Mouse (Mus musculus) c-Kit-positive CD71-negative TER-119-negative erythroid progenitor cells, embryonic 14.5 days (primary cell): ENCODE measurements around the gene Ciapin1.
A peak's percentile ranks its signal among the peaks of the same experiment; 100 is the strongest.

ENCODE experiments used
- DNase-seq: peaks from one replicate; pipeline ENCODE4 v3.0.0-alpha.2; 2013; ENCODE audit warnings: low read depth

Gene Ciapin1

DNA sequence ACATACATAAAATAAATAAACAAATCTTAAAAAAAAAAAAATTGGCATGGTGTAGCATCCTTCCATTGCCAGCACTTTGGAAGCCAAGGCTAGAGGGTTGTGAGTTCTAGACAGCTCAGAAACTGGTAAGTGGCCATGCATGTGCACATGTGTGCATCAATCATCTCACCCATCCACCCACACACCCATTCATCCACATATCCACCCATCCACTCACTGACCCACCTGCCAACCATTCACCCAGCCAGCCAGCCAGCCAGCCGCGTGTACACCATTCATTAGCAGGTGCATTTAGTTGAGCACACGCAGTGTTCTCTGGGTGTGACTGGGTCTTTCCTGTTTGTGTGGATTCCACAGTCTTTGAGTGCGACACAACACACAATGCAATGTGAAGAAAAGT is 32.3 kb downstream of the Ciapin1 start:
- DNase-seq, result no peak

DNA sequence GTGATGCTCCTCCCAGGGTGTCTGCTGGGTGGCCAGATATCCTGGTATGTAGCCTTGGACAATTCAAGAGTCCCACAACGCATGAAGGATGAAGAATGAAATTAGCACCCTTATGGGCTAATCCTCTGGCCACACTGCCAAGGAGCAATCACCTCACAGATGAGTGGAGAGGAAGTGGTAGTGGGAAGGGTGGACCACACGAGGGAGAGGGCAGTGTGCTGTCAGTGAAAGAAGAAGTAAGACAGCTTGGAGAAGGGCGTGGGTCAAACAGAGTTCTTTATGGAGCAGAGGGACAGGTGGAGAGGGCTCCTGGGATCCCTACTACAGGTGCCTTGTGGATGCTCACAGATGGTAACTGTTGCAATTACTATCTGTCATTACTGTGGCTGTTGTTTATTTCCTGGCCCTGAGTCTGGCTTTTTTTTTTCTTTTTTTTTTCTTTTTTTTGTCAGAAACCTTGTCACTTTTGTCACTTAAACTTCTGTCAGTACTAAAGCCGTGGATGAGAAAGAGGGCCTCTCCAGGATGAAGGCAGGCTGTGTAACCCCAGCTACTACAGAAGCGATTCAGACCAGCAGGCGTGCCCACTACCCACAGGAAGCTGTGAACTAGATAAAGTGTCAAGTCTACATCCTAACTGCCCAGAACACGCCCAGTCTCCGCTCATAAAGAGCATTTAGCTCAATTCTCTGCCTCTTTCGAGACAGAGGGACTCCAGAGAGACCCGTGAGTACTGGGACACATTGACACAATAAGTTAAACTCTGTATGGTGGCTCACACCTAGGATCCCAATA is 33.4 kb downstream of the Ciapin1 start:
- DNase-seq, result no peak

DNA sequence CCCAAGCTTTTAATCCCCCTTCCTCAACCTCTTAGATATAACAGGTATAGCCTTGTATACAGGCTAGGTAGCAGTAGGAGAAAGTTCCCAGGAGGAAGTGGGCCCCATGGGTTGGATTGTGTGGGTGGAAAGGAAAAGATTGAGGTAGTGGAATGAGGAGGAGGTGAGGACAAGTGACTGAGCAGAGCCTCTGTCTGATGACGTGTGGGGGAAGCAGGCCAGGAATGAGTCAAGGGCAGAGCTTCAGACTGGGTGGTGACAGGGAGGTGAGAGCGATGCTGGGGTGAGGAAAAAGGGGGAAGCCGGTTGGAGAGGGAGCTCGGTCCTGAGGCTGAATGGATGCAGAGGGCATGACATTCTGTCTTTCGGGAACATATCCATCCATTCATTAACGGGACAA is 34.6 kb downstream of the Ciapin1 start:
- DNase-seq, result no peak

DNA sequence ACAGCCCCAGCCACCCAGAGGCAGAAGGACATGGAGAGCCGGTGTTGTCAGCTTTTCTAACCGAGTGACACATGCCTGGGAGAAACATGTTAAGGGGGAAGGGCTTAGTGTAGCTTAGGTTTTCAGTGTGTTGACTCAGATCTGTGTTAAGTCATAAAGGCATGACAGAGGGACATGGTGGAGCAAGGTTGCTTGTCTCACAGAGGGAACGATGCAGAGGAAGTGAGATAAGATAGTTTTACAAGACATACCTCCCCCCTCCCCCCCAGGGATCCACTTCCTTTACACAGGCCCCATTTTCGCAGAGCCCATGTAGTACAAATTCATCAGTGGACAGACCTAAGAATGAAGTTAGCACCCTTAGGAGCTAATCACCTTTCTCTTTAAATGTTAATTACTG is 35.8 kb downstream of the Ciapin1 start:
- DNase-seq, result no peak

DNA sequence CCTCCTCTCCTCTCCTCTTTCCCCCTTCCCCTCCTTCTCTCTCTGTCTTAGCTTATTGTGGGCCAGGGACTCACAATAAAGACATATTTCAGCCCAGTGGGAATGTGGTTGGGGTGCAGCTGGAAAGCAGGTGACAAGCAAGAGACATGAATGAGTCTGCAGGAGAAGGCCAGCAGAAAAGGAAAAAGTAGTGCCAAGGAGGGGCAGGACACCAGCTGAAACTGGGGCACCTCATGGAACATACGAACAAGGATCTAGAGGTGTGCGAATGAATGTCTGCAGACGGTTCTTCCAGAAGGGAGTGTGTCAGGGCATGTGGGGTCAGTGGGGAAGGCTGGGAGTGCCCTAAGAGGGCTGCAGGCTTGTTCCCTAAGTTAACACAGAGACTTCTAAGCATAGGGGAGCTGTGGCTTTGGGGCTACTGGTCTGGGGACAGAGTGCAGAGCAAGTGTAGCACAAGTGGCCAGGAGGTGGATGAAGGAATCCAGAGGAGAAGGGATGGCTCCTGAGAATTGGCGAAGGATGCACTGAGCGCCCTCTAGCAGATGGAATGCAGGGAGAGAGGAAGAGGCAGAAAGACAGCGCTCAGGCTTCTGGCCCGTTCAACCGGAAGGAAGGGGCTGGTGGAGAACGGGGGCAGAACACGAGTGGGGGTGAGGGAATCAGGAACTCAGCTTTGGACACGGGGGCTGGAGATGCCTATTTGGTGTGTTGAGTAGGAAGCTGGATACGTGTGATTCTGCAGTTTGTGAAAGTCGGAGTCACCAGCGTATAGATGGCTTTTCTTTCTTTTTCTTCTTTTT is 36.7 kb downstream of the Ciapin1 start:
- no peak for DNase-seq

DNA sequence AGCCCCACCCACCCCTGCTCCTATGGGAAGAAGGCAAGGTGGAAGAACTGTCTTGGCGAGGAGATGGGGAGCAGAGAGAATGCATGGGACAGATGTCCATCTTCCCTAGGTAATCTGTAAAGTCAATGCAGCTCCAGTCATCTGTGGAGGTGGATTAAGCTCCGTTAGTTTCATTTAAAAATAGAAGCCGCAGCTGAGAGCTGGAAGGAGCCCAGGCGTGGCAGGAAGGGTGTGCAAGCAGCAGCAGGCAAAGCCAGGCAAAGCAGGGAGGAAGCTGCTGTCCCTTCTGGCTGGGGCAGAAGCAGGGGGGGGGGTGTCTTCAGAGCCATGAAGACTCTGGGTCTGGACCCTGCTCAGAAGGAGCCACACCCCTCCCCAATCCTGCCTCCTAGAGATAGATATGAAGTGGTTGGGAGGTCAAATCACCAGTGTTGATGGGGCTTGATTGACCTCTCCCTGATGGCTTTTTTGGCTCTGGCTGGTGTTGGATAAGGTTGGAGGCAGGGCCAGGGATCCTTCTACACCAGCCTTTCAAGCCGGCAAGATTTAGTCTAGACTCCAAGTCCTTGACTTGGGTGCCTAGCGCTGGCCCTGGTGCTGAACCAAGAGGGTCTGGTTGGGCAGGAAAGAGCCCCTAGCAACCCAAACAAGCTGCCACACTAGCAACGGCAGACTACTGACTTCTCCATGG is 37.7 kb downstream of the Ciapin1 start:
- DNase-seq, result peak; percentile 78

DNA sequence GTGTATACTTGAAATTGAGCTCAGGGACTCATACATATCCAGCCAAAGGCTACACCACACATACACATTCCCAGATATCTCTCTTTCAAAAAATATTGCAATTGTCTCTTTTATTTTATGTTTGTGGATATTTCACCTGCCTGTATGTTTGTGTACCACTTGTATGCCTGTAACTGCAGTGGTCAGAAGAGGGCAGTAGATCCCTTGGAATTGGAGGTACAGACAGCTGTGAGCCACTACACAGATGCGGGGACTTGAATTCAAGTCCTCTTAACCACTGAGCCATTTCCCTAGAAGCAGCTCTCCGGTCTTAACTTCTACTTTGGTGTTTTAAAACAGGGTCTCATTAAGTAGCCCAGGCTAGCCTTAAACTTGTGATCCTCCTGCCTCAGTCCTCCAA is 43.4 kb downstream of the Ciapin1 start:
- DNase-seq, result no peak

DNA sequence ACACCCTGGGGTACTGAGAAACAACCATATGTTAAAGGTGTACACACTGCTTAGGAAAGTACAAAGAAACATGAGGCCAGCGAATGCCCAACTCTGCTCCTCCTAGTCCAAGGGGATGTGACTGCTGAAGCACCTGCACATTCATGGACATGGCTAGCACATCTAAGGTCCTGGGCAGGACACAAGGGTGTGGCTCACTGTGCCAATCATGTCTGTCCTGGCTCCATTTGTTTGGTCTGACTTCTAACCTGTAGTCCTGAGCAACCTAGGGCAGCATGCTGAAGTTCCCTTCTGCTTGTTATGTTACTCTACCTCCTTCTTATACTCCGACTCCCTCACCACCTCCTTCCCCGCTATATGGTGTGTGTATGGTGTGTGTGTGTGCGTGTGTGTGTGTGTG is 43.8 kb downstream of the Ciapin1 start:
- DNase-seq, result no peak

DNA sequence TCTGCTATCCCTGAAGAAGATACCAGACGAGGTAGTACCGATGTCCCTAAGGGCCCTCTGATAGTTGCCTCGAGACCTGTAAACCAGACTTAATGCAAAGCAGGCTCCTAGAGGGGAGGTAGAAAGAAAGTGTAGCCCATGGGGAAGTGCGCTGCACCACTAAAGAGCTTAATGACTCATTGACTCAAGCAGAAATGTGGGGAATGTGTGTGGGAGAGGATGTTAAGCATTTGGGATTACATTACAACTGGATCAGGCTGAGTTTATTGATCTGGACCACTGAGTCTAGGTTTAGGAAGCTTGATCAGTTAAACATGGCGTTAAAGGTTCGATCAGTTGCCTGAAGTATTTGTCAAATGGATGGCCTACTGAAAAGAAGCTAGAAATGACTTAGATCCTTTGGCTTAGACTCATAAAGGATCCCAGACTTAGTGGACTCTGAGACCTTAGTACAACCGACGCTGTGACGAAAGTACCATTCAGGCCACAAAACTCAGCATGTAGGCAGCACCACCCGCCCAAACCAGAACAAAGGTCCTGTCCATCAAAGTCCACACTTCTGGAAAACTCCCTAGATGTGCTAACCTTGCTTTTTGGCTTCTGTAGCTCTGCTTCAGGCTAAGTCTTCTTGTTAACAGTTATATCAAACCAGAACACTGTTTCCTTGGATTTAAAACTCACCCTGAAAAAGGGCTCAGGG is 48.8 kb downstream of the Ciapin1 start:
- DNase-seq, result no peak

DNA sequence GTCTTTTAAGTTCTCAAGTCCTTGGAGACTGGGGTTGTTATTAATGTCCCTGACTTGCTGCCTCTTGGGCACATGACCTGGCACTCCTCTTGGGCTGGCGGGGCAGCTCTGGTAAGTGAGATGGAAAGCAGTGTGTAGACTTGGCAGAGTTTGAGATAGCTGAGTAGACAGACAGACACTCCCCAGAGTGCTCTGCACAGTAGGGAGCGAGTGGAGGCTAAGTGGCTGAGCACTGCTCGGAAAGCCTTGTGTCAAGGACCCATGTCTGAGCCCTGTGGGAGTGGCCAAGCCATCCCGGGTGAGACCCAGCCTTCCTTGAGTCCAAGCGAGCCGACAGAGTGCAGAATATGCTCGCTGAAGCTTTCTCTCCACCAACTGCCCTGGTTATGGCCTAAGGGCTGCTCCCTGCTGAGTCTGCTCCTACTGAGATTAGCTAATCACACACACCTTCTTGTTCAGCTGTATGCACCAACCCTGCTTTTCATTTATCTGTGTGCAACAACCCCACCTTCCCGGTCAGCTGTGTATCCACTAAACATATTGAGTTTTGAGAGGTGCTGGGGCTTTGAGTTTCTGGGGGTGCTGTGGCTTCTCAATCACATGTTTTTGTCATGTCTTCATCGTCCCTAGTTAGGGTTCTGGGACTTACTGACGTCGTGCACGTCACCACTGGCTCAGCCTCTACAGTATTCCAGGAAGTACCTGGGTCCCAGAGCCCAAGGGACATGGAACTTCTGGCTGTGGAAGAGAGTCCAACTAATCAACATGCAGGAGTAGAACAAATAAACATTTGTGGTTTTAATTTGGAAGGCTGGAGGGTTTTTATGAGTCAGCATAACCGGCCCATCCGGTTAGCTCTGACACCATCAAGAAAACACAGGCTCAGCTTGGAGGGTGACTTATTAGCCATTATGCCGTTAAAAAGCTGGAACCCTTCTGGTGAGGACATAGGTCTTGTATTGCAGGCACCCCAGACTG is 50.3 kb downstream of the Ciapin1 start:
- DNase-seq, result no peak

DNA sequence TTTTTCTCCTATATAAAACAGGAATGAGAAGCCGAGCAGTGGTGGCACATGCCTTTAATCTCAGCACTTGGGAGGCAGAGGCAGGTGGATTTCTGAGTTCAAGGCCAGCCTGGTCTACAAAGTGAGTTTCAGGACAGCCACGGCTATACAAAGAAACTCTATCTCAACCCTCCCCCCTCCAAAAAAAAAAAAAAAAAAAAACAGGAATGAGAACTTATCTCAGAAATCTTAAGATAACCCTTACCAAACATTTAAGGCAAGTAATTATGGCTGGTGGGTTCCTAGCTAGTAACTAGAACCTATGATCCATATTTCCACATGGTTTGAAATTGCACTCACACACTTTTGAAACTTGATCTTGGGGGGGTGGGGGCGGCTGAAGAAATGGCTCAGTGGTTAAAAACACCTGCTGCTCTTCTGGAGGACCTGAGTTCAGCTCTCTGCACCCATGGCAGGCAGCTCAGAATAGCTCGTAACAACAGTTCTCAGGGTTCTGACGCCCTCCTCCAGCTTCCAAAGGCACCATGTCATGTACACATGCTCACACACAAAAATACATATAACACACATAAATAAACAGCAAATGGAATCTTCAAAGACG is 52.1 kb downstream of the Ciapin1 start:
- DNase-seq, result no peak

DNA sequence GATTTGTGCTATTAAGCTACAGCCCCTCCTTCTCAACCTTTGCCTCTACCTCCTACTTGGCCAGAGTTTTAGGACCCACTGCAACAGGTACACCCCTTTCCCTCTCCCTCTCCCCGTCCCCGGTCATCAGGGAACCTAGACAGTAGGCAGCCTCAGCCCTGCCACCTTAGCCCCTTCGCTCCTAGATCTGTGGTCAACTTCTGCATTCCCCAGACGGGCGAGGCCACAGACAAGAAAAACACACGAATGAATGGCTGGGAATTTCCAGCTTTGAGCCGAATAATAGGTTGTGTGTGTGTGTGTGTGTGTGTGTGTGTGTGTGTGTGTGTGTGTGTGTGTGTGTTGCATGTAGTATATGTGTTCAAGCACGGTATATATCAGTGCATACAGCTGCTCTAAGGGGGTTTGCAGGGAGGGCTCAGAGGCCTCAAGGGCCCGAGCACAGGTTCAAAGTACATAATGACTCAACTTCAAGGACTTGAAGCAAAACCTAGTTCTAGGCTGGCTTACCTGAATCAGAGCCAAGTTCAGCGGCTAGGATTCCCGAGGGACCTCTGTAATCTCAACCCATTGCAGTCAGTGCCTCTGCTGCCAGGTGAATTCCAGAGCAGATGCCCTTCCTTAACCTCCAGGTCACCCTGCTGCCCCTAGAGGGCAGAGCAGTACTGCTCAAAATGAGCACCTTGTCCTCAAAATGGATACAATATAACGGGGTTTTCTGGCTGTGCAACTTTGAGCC is 52.7 kb downstream of the Ciapin1 start:
- DNase-seq, result no peak

DNA sequence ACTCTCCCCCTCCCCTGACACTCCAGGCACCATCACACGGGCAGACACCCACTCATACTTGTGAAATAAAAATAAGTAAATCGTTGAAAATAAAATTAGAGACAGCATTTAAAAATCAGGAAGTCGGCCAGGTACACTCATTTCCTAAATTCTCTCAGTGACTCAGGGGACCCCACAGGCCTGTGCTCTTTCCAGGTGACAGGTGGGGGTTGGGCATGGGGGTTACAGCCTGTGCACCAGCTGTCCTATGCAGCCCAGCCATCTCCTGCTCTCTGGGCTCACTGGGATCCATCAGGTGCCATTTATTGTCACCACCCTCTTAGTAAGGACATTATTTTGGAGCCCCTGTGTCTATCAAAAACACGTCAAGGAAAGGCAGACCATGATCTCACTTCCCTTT is 54.3 kb downstream of the Ciapin1 start:
- no peak for DNase-seq

DNA sequence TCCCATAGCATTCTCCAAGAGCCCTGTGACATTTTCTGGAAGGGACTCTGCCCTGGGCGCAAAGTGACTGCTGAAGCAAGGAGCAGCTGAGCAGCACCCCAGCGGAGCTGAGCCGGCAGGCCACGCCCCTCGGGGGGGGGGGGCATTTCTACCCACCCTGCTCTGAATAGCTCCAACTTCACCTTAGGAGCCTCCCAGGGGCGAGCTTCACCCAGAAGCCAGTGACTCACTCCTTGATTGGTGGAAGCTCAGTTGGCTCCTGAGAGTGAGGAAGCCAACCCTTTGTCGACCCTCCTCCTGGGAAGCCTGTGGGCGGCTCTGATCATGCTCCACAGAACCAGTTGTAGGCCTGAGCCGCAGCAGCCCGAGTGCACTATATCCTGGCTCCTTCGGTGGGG is 56.3 kb downstream of the Ciapin1 start:
- DNase-seq, result no peak

DNA sequence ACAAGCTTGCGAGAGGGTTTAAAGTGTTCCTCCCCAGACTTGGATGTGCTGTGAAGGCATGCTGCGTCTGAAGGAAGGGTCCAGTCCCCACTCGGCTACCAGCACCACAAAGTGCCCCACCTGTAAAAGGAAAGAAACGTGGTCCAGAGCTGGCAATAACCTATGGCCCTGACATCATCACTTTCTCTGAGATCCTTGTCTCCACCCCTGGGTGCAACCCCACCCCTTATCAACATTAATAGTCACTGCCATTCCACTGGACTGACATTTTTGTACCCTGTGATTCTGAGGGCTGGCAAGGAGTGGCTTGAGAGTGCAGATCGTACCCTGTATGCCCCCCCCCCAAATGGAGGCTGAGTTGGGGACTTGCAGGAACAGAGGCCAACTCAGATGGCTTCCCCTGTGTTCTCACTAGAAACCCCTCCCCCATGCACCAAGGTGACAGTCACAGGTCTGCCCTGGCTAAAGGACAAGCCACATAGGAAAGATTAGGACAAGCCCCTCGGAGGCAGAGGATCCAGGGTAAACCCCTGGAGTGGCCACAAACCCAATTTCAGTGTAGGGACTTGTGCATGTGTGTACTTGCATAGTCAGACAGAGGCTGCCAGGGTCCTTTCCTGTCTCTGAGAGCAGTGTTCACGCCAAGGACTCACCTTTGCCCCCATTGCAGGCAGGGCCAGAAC is 56.9 kb downstream of the Ciapin1 start:
- no peak for DNase-seq

DNA sequence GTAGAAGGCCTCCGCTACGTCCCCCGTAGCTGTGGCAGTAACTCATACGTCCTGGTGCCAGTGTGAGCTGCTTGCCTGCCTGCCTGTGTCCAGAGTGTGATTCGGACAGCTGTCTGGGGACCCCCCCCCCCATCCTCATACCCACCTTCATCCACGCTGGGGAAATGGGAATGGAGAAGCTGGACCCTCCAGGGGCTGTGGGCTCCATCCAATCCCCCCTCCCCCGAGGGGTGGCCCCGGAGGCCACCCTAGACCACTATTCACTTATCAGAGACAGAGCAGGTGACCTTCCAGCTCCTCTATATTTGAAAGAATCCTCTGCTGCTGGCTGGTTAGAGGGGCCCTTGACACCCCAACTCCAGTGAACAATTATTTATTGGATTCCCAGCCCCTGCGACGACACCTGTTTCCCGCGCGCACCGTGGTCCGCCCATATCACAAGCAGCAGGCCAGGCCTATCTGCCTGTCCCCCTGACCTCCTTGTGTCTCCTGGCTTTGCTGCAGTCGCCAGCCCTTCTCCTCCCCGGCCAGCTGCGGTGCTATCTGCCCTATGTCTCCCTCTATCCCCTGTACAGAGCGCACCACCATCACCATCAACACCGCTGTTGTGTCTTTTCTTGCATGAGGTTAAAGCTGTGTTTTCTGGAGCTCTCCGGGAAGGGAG is 57.5 kb downstream of the Ciapin1 start:
- no peak for DNase-seq

DNA sequence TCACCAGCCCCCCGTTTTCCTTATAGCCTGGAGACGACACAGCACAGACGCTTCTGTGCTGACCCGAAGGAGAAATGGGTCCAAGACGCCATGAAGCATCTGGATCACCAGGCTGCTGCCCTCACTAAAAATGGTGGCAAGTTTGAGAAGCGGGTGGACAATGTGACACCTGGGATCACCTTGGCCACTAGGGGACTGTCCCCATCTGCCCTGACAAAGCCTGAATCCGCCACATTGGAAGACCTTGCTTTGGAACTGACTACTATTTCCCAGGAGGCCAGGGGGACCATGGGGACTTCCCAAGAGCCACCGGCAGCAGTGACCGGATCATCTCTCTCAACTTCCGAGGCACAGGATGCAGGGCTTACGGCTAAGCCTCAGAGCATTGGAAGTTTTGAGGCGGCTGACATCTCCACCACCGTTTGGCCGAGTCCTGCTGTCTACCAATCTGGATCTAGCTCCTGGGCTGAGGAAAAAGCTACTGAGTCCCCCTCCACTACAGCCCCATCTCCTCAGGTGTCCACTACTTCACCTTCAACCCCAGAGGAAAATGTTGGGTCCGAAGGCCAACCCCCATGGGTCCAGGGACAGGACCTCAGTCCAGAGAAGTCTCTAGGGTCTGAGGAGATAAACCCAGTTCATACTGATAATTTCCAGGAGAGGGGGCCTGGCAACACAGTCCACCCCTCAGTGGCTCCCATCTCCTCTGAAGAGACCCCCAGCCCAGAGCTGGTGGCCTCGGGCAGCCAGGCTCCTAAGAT is 58.4 kb downstream of the Ciapin1 start:
- no peak for DNase-seq

DNA sequence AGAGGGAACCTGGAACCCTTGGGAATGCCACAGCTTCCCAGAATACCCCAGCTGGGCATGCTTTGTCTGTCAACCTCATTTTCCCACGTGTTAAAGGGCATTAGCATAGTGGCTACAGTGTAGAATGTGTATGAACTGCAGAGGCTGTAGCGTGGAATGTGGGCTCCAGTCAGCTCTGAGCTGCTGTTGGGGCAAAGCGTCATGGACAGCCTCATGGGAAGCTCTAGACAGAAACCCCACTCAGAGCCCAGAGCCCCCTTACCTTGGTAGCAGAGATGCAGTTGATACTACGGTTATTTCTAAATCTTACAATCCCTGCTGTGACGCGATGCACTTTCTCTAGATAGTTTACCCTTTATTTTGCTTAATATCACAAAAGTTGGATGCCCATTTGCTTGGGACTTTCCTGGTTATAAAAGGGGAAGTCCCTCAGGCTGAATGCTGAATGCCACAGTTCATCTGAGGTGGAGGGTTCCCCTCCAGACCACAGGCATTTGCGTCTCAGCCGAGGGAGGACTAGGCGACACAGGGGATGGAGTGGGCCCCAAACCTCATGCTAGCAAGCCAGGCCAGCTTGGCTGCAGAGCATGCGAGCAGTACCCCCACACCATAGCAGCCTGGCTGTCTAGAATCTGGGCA is 59.1 kb downstream of the Ciapin1 start:
- no peak for DNase-seq
